Mouse (Mus musculus) cerebellum, postnatal 36 days (tissue): Measurements from ENCODE around the gene 1500009C09Rik.

Source experiments
- DNase-seq, 2 experiments: peaks; one replicate each; pipeline ENCODE4 v3.0.0; 2021 to 2022; ENCODE audit warnings: mixed read lengths in 2 of 2

The 1500009C09Rik gene

GRCm38 (mm10) chr15:82252097-82252496 is at the start of gene 1500009C09Rik:
Gene 1500009C09Rik (plus strand): TSS chr15:82252397.
- DNase-seq = no peak

GRCm38 (mm10) chr15:82203090-82203489 is 49.1 kb upstream of the 1500009C09Rik start:
- peak in 1 of 2 experiments; percentile 28 for DNase-seq

- DNase-seq = peak; percentile 76 to 82
Observed at GRCm38 (mm10) chr15:82203611-82204351, 48.4 kb upstream of the 1500009C09Rik start.

GRCm38 (mm10) chr15:82204680-82205371 is 47.4 kb upstream of the 1500009C09Rik start:
- no peak for DNase-seq

GRCm38 (mm10) chr15:82206365-82207104 is 45.7 kb upstream of the 1500009C09Rik start:
- peak; percentile 96 to 98 for DNase-seq

GRCm38 (mm10) chr15:82207105-82207459 is 45.1 kb upstream of the 1500009C09Rik start:
- DNase-seq = peak in 1 of 2 experiments; percentile 38

GRCm38 (mm10) chr15:82207504-82208219 is 44.5 kb upstream of the 1500009C09Rik start:
- DNase-seq = peak; percentile 20 to 36

GRCm38 (mm10) chr15:82208307-82208706 is 43.9 kb upstream of the 1500009C09Rik start:
- peak in 1 of 2 experiments; percentile 9 for DNase-seq

- DNase-seq = peak; percentile 40 to 46
Observed at GRCm38 (mm10) chr15:82209295-82210050, 42.7 kb upstream of the 1500009C09Rik start.

GRCm38 (mm10) chr15:82210801-82211200 is 41.4 kb upstream of the 1500009C09Rik start:
- peak in 1 of 2 experiments; percentile 7 for DNase-seq

- no peak for DNase-seq
Observed at GRCm38 (mm10) chr15:82211281-82211680, 40.9 kb upstream of the 1500009C09Rik start.

GRCm38 (mm10) chr15:82211911-82212751 is 40.1 kb upstream of the 1500009C09Rik start:
- peak; percentile 64 to 66 for DNase-seq

GRCm38 (mm10) chr15:82212752-82213063 is 39.5 kb upstream of the 1500009C09Rik start, which contains the start of gene Shisa8:
Gene Shisa8 (minus strand): TSS chr15:82212815.
- peak; percentile 58 to 73 for DNase-seq

GRCm38 (mm10) chr15:82213222-82213621 is 39.0 kb upstream of the 1500009C09Rik start:
- peak; percentile 29 to 37 for DNase-seq

- peak; percentile 57 to 58 for DNase-seq
Observed at GRCm38 (mm10) chr15:82215332-82216046, 36.7 kb upstream of the 1500009C09Rik start.

GRCm38 (mm10) chr15:82216142-82216827 is 35.9 kb upstream of the 1500009C09Rik start:
- DNase-seq = peak in 1 of 2 experiments; percentile 42

GRCm38 (mm10) chr15:82217039-82217438 is 35.2 kb upstream of the 1500009C09Rik start:
- peak in 1 of 2 experiments; percentile 16 for DNase-seq

- DNase-seq = no peak
Observed at GRCm38 (mm10) chr15:82217980-82218379, 34.2 kb upstream of the 1500009C09Rik start.
